Mouse (Mus musculus) heart, embryonic 15.5 days (tissue): ENCODE measurements around the gene Prmt2. TPM values are rescaled to one million over a fixed set of nuclear protein-coding genes. Genes with fewer than 3 reads are reported as not detected.

Source experiments
- ATAC-seq: fragments of 200-750 bp; cut with Nextera tagmentation; replicated peaks from 2 replicates; pipeline ENCODE4 v1.8.0; 2017; ENCODE audit warnings: low read depth, moderate TSS enrichment; ENCODE audit not compliant: insufficient number of reproducible peaks, insufficient read depth, low FRiP score
- H3K27ac ChIP-seq: fragments of 300-500 bp; sonication (generic); 2 replicates; pipeline ENCODE4 v1.5.1; 2015; ENCODE audit warnings: mild to moderate bottlenecking, inconsistent platforms
- H3K27me3 ChIP-seq: fragments of 300-500 bp; sonication (generic); 2 replicates; pipeline ENCODE4 v1.6.1; 2015; ENCODE audit warnings: inconsistent platforms
- H3K36me3 ChIP-seq: fragments of 300-500 bp; sonication (generic); 2 replicates; pipeline ENCODE4 v1.6.1; 2015; ENCODE audit warnings: mild to moderate bottlenecking, inconsistent platforms
- H3K4me1 ChIP-seq: fragments of 300-500 bp; sonication (generic); replicated peaks from 2 replicates; pipeline ENCODE4 v1.6.1; 2015; ENCODE audit warnings: inconsistent platforms
- H3K4me2 ChIP-seq: fragments of 300-500 bp; sonication (generic); 2 replicates; pipeline ENCODE4 v1.6.1; 2015; ENCODE audit warnings: inconsistent platforms, mild to moderate bottlenecking, moderate library complexity
- H3K4me3 ChIP-seq: fragments of 300-500 bp; sonication (generic); 2 replicates; pipeline ENCODE4 v1.5.1; 2015; ENCODE audit warnings: mild to moderate bottlenecking, inconsistent platforms
- H3K9ac ChIP-seq: fragments of 300-500 bp; sonication (generic); 2 replicates; pipeline ENCODE4 v1.6.1; 2015; ENCODE audit warnings: mild to moderate bottlenecking, inconsistent platforms
- H3K9me3 ChIP-seq: fragments of 300-500 bp; sonication (generic); replicated peaks from 2 replicates; pipeline ENCODE4 v1.6.1; 2016; ENCODE audit warnings: inconsistent platforms
- WGBS: fragments of 180-500 bp; shearing (Covaris S2); methylation state at CpG from one replicate; pipeline ENCODE4 v1.1.7; 2015; ENCODE audit warnings: mixed read lengths; 5-methylcytosine and 5-hydroxymethylcytosine counted together
- polyA plus RNA-seq: library from polyadenylated mRNA; unstranded; fragments of >200 nt; fragmentation: Nextera tagmentation; extraction: Ambion mirVana; gene quantifications from 2 replicates; pipeline ENCODE4 v1.2.1, GENCODE M21; 2015

The Prmt2 gene
- polyA plus RNA-seq, 1 experiment from 2014 or later, result 49.4 TPM

- peaks cover 24% of the 10 kb centered on the region for H3K4me1 ChIP-seq
- no peak overlapping the region for H3K9ac ChIP-seq
- H3K27ac ChIP-seq, result peak overlapping the region; percentile 8; the same call in 1 of the 2 replicates
- H3K9me3 ChIP-seq, result no peaks in the 10 kb centered on the region
- no peaks in the 10 kb centered on the region for H3K27me3 ChIP-seq
- H3K4me3 ChIP-seq, result no peak overlapping the region
- no peak overlapping the region for H3K4me2 ChIP-seq
- WGBS, result 50% methylated on average over 6 of the region's 6 CpGs
- ATAC-seq, result no peak
- H3K36me3 ChIP-seq, result no peaks in the 10 kb centered on the region
Measured at GRCm38 (mm10) chr10:76255617-76256016, 18.0 kb upstream of the Prmt2 start.

GRCm38 (mm10) chr10:76253536-76253935 is 15.9 kb upstream of the Prmt2 start, which contains the start of gene S100b:
TSS of gene S100b (plus strand) at chr10:76253853.
- H3K27me3 ChIP-seq, result no peaks in the 10 kb centered on the region
- peak; percentile 53; the same call in 1 of the 2 replicates for ATAC-seq
- no peak within 1 kb of the TSS for H3K4me2 ChIP-seq
- H3K4me1 ChIP-seq, result peaks cover 21% of the 10 kb centered on the region
- H3K4me3 ChIP-seq, result no peak within 1 kb of the TSS
- H3K9me3 ChIP-seq, result no peaks in the 10 kb centered on the region
- no peak within 1 kb of the TSS for H3K27ac ChIP-seq
- H3K36me3 ChIP-seq, result no peaks in the 10 kb centered on the region
- 39% methylated on average over 4 of the region's 4 CpGs for WGBS
- H3K9ac ChIP-seq, result no peak within 1 kb of the TSS

- no peak overlapping the region for H3K4me3 ChIP-seq
- ATAC-seq, result no peak
- H3K9ac ChIP-seq, result no peak overlapping the region
- no peak overlapping the region for H3K4me2 ChIP-seq
- peaks cover 18% of the 10 kb centered on the region for H3K4me1 ChIP-seq
- H3K27me3 ChIP-seq, result no peaks in the 10 kb centered on the region
- H3K9me3 ChIP-seq, result no peaks in the 10 kb centered on the region
- no peaks in the 10 kb centered on the region for H3K36me3 ChIP-seq
- H3K27ac ChIP-seq, result no peak overlapping the region
- 93% methylated on average over 1 of the region's 1 CpGs for WGBS
Measured at GRCm38 (mm10) chr10:76253079-76253478, 15.4 kb upstream of the Prmt2 start.

GRCm38 (mm10) chr10:76250870-76251269 is 13.2 kb upstream of the Prmt2 start:
- 78% methylated on average over 7 of the region's 7 CpGs for WGBS
- no peak overlapping the region for H3K27ac ChIP-seq
- H3K9me3 ChIP-seq, result no peaks in the 10 kb centered on the region
- H3K27me3 ChIP-seq, result no peaks in the 10 kb centered on the region
- no peak overlapping the region for H3K4me3 ChIP-seq
- H3K4me1 ChIP-seq, result peaks cover 11% of the 10 kb centered on the region
- no peak overlapping the region for H3K4me2 ChIP-seq
- H3K9ac ChIP-seq, result no peak overlapping the region
- no peak for ATAC-seq
- no peaks in the 10 kb centered on the region for H3K36me3 ChIP-seq

GRCm38 (mm10) chr10:76248647-76248968 is 10.9 kb upstream of the Prmt2 start:
- 83% methylated on average over 5 of the region's 5 CpGs for WGBS
- no peak overlapping the region for H3K4me3 ChIP-seq
- no peak overlapping the region for H3K4me2 ChIP-seq
- no peak overlapping the region for H3K9ac ChIP-seq
- no peaks in the 10 kb centered on the region for H3K27me3 ChIP-seq
- H3K9me3 ChIP-seq, result no peaks in the 10 kb centered on the region
- no peak for ATAC-seq
- peaks cover 6% of the 10 kb centered on the region for H3K4me1 ChIP-seq
- H3K27ac ChIP-seq, result no peak overlapping the region
- H3K36me3 ChIP-seq, result no peaks in the 10 kb centered on the region

GRCm38 (mm10) chr10:76247960-76248646 is 10.4 kb upstream of the Prmt2 start:
- Histone ChIP-seq H3K27ac (no peak overlapping the region), H3K9me3 (no peaks in the 10 kb centered on the region), H3K4me1 (0 out of 2 replicates have a peak, but pooled peaks cover 1% of the 10 kb centered on the region), H3K27me3 (no peaks in the 10 kb centered on the region), H3K4me2 (no peak overlapping the region), H3K4me3 (no peak overlapping the region), H3K36me3 (no peaks in the 10 kb centered on the region), H3K9ac (no peak overlapping the region)
- no peak for ATAC-seq
- WGBS, result 65% methylated on average over 21 of the region's 21 CpGs

- no peaks in the 10 kb centered on the region for H3K36me3 ChIP-seq
- no peaks in the 10 kb centered on the region for H3K4me1 ChIP-seq
- H3K4me3 ChIP-seq, result no peak overlapping the region
- no peak overlapping the region for H3K27ac ChIP-seq
- WGBS, result 52% methylated on average over 4 of the region's 4 CpGs
- no peak for ATAC-seq
- no peak overlapping the region for H3K4me2 ChIP-seq
- no peaks in the 10 kb centered on the region for H3K9me3 ChIP-seq
- H3K27me3 ChIP-seq, result no peaks in the 10 kb centered on the region
- no peak overlapping the region for H3K9ac ChIP-seq
Measured at GRCm38 (mm10) chr10:76246601-76247000, 8.9 kb upstream of the Prmt2 start.

- Histone ChIP-seq H3K27ac (no peak overlapping the region), H3K27me3 (no peaks in the 10 kb centered on the region), H3K4me2 (no peak overlapping the region), H3K9ac (no peak overlapping the region), H3K9me3 (no peaks in the 10 kb centered on the region), H3K36me3 (no peaks in the 10 kb centered on the region), H3K4me1 (no peaks in the 10 kb centered on the region), H3K4me3 (no peak overlapping the region)
- no peak for ATAC-seq
- 88% methylated on average over 2 of the region's 2 CpGs for WGBS
Measured at GRCm38 (mm10) chr10:76245106-76245505, 7.4 kb upstream of the Prmt2 start.

- H3K4me2 ChIP-seq, result no peak overlapping the region
Measured at GRCm38 (mm10) chr10:76239401-76239800, 1.7 kb upstream of the Prmt2 start.

GRCm38 (mm10) chr10:76229627-76230026 is 8.0 kb downstream of the Prmt2 start:
- 66% methylated on average over 1 of the region's 1 CpGs for WGBS
- H3K4me1 ChIP-seq, result no peaks in the 10 kb centered on the region
- H3K9me3 ChIP-seq, result no peaks in the 10 kb centered on the region
- H3K4me2 ChIP-seq, result no peak overlapping the region
- H3K27me3 ChIP-seq, result no peaks in the 10 kb centered on the region
- H3K4me3 ChIP-seq, result no peak overlapping the region
- ATAC-seq, result no peak
- H3K9ac ChIP-seq, result no peak overlapping the region
- peaks cover 7% of the 10 kb centered on the region for H3K36me3 ChIP-seq
- H3K27ac ChIP-seq, result no peak overlapping the region

More at GRCm38 (mm10) chr10:76239401-76239800, 1.7 kb upstream of the Prmt2 start:
- Histone ChIP-seq H3K9ac (no peak overlapping the region), H3K9me3 (no peaks in the 10 kb centered on the region), H3K27me3 (no peaks in the 10 kb centered on the region), H3K36me3 (0 out of 2 replicates have a peak, but pooled peaks cover 3% of the 10 kb centered on the region), H3K4me1 (peaks cover 20% of the 10 kb centered on the region), H3K4me3 (no peak overlapping the region), H3K27ac (no peak overlapping the region)
- WGBS, result 35% methylated on average over 4 of the region's 4 CpGs
- no peak for ATAC-seq

- no peak overlapping the region for H3K4me3 ChIP-seq
- WGBS, result 93% methylated on average over 11 of the region's 11 CpGs
- no peak overlapping the region for H3K27ac ChIP-seq
- no peak overlapping the region for H3K9ac ChIP-seq
- H3K36me3 ChIP-seq, result peaks cover 25% of the 10 kb centered on the region
- H3K4me2 ChIP-seq, result no peak overlapping the region
- ATAC-seq, result no peak
- H3K9me3 ChIP-seq, result no peaks in the 10 kb centered on the region
- no peaks in the 10 kb centered on the region for H3K4me1 ChIP-seq
- H3K27me3 ChIP-seq, result no peaks in the 10 kb centered on the region
Measured at GRCm38 (mm10) chr10:76225944-76226343, 11.7 kb downstream of the Prmt2 start.

GRCm38 (mm10) chr10:76218240-76218639 is 19.4 kb downstream of the Prmt2 start:
- no peak overlapping the region for H3K4me2 ChIP-seq
- H3K27me3 ChIP-seq, result no peaks in the 10 kb centered on the region
- no peaks in the 10 kb centered on the region for H3K4me1 ChIP-seq
- no peak overlapping the region for H3K9ac ChIP-seq
- ATAC-seq, result no peak
- H3K36me3 ChIP-seq, result peaks cover 61% of the 10 kb centered on the region
- no peak overlapping the region for H3K4me3 ChIP-seq
- H3K9me3 ChIP-seq, result 0 out of 2 replicates have a peak, but pooled peaks cover 12% of the 10 kb centered on the region
- H3K27ac ChIP-seq, result no peak overlapping the region
- 75% methylated on average over 9 of the region's 9 CpGs for WGBS
